Mouse (Mus musculus) heart, embryonic 15.5 days (tissue): ENCODE results near the gene Vmn1r112. TPM values are rescaled to one million over a fixed set of nuclear protein-coding genes. Genes with fewer than 3 reads are reported as not detected.
"Not testable (repeated sequence)": the region's sequence is repeated elsewhere in the genome, so short reads cannot be mapped to it uniquely, and the experiment has no call there.

ENCODE experiments used
- ATAC-seq: fragments of 200-750 bp; cut with Nextera tagmentation; replicated peaks from 2 replicates; pipeline ENCODE4 v1.8.0; 2017; ENCODE audit warnings: low read depth, moderate TSS enrichment; ENCODE audit not compliant: insufficient number of reproducible peaks, insufficient read depth, low FRiP score
- H3K27ac ChIP-seq: fragments of 300-500 bp; sonication (generic); 2 replicates; pipeline ENCODE4 v1.5.1; 2015; ENCODE audit warnings: mild to moderate bottlenecking, inconsistent platforms
- H3K27me3 ChIP-seq: fragments of 300-500 bp; sonication (generic); 2 replicates; pipeline ENCODE4 v1.6.1; 2015; ENCODE audit warnings: inconsistent platforms
- H3K36me3 ChIP-seq: fragments of 300-500 bp; sonication (generic); 2 replicates; pipeline ENCODE4 v1.6.1; 2015; ENCODE audit warnings: mild to moderate bottlenecking, inconsistent platforms
- H3K4me1 ChIP-seq: fragments of 300-500 bp; sonication (generic); replicated peaks from 2 replicates; pipeline ENCODE4 v1.6.1; 2015; ENCODE audit warnings: inconsistent platforms
- H3K4me2 ChIP-seq: fragments of 300-500 bp; sonication (generic); 2 replicates; pipeline ENCODE4 v1.6.1; 2015; ENCODE audit warnings: inconsistent platforms, mild to moderate bottlenecking, moderate library complexity
- H3K4me3 ChIP-seq: fragments of 300-500 bp; sonication (generic); 2 replicates; pipeline ENCODE4 v1.5.1; 2015; ENCODE audit warnings: mild to moderate bottlenecking, inconsistent platforms
- H3K9ac ChIP-seq: fragments of 300-500 bp; sonication (generic); 2 replicates; pipeline ENCODE4 v1.6.1; 2015; ENCODE audit warnings: mild to moderate bottlenecking, inconsistent platforms
- H3K9me3 ChIP-seq: fragments of 300-500 bp; sonication (generic); replicated peaks from 2 replicates; pipeline ENCODE4 v1.6.1; 2016; ENCODE audit warnings: inconsistent platforms
- WGBS: fragments of 180-500 bp; shearing (Covaris S2); methylation state at CpG from one replicate; pipeline ENCODE4 v1.1.7; 2015; ENCODE audit warnings: mixed read lengths; 5-methylcytosine and 5-hydroxymethylcytosine counted together
- polyA plus RNA-seq: library from polyadenylated mRNA; unstranded; fragments of >200 nt; fragmentation: Nextera tagmentation; extraction: Ambion mirVana; gene quantifications from 2 replicates; pipeline ENCODE4 v1.2.1, GENCODE M21; 2015

Gene Vmn1r112
- polyA plus RNA-seq: not detected in 2 replicates

DNA sequence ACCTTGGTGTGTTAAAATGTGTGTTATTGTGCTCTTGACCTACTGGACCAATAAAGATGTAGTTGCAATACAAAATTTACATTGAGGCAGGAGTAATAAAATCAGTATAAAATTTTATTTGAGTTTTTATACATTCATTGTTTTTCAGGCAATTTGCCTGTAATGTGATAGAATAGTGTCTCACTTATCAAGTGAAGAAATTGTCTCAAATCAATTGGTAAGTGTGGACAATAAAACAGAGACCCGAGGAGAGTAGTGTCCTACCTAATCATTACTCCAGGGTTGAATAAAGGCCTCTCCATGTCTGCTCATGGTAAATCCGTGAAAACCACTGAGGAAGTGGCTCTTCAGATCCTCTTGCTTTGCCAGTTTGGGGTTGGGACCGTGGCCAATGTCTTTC lies at the start of gene Vmn1r112:
Gene Vmn1r112, plus strand, starts transcription at position 301 of the 400 bp plus-strand sequence.
- H3K27me3 ChIP-seq, H3K4me3 ChIP-seq, H3K4me1 ChIP-seq, H3K9me3 ChIP-seq, H3K9ac ChIP-seq, H3K36me3 ChIP-seq, ATAC-seq, H3K4me2 ChIP-seq, H3K27ac ChIP-seq: not testable (repeated sequence)
- whole genome bisulfite sequencing: no CpG with 5 or more reads among the region's 3 CpGs

DNA sequence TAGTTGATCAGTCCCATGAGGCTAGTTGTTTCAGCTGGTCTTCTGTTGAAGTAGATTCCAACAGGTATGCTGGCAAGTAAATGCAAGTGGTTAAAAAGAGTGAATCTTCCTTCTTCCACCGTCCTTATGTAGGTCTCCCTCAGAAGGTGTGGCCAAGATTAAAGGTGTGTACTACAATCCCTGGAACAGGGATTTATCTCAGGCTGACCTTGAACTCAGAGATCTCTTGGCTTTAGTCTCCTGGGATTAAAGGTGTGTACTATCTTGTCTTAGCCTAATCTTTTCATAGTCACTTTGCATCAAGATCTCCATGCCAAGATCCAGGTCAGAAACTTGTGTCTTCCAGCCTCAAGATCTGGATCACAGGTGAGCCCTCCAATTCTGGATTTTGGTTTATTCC lies 40.5 kb upstream of the Vmn1r112 start, which contains the start of gene Gm10668:
Gene Gm10668, minus strand, starts transcription at position 101 of the 400 bp plus-strand sequence.
- H3K4me3 ChIP-seq, H3K9me3 ChIP-seq, H3K4me2 ChIP-seq, H3K9ac ChIP-seq, ATAC-seq, H3K27ac ChIP-seq, H3K36me3 ChIP-seq, H3K27me3 ChIP-seq, H3K4me1 ChIP-seq: not testable (repeated sequence)
- no CpG with 5 or more reads among the region's 1 CpGs for WGBS

DNA sequence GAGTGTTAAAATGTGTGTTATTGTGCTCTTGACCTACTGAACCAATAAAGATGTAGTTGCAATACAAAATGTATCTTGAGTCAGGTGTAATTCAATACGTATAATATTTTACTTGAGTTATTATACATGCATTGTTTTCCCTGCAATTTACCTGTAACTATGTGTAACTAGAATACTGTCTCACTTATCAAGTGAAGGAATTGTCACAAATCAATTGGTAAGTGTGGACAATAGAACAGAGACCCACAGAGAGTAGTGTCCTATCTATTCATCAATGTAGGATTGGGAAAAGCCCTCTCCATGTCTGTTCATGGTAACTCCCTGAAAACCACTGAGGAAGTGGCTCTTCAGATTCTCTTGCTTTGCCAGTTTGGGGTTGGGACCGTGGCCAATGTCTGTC lies 16.0 kb downstream of the Vmn1r112 start, which contains the start of gene Vmn1r113:
Gene Vmn1r113, plus strand, starts transcription at position 301 of the 400 bp plus-strand sequence.
- WGBS: 50% methylated on average over 2 of the region's 2 CpGs

DNA sequence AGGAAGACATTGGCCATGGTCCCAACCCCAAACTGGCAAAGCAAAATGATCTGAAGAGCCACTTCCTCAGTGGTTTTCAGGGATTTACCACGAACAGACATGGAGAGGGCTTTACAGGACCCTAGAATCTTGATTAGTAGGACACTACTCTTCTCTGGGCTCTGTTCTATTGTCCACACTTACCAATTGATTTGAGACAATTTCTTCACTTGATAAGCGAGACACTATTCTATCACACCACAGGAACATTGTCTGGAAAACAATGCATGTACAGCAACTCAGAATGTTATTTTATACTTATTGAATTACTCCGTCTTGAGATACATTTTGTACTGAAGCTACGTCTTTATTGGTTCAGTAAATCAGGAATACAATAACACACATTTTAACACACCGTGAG lies 41.1 kb downstream of the Vmn1r112 start, which contains the start of gene Vmn1r114:
Gene Vmn1r114, minus strand, starts transcription at position 101 of the 400 bp plus-strand sequence.
- H3K36me3 ChIP-seq, H3K27me3 ChIP-seq, ATAC-seq, H3K9ac ChIP-seq, H3K9me3 ChIP-seq, H3K4me2 ChIP-seq, H3K4me1 ChIP-seq, H3K27ac ChIP-seq, H3K4me3 ChIP-seq: not testable (repeated sequence)
- WGBS: no CpG with 5 or more reads among the region's 5 CpGs

More for the DNA sequence above, 16.0 kb downstream of the Vmn1r112 start, which contains the start of gene Vmn1r113:
- not testable (repeated sequence) for H3K27ac ChIP-seq, H3K27me3 ChIP-seq, H3K9ac ChIP-seq, H3K4me3 ChIP-seq, ATAC-seq, H3K36me3 ChIP-seq, H3K9me3 ChIP-seq, H3K4me1 ChIP-seq, H3K4me2 ChIP-seq

Other genes starting within 250 kb of the Vmn1r112 start
- not detected in 2 replicates for gene Vmn1r104, start 237.3 kb upstream of the Vmn1r112 start, polyA plus RNA-seq
- gene Gm5726, start 225.4 kb upstream of the Vmn1r112 start, polyA plus RNA-seq: not detected in 2 replicates
- not detected in 2 replicates for gene Gm4141, start 194.9 kb upstream of the Vmn1r112 start, polyA plus RNA-seq
- gene Gm4513, start 172.2 kb upstream of the Vmn1r112 start, polyA plus RNA-seq: not detected in 2 replicates
- gene Vmn1r107, start 102.3 kb upstream of the Vmn1r112 start, polyA plus RNA-seq: not detected in 2 replicates
- gene Vmn1r111, start 68.0 kb upstream of the Vmn1r112 start, polyA plus RNA-seq: not detected in 2 replicates
- not detected in 2 replicates for gene Gm10668, start 40.6 kb upstream of the Vmn1r112 start, polyA plus RNA-seq
- not detected in 2 replicates for gene Vmn1r113, start 16.1 kb downstream of the Vmn1r112 start, polyA plus RNA-seq
- gene Vmn1r114, start 41.0 kb downstream of the Vmn1r112 start, polyA plus RNA-seq: not detected in 2 replicates
- not detected in 2 replicates for gene Vmn1r115, start 73.8 kb downstream of the Vmn1r112 start, polyA plus RNA-seq
- gene Vmn1r116, start 101.1 kb downstream of the Vmn1r112 start, polyA plus RNA-seq: not detected in 2 replicates
- not detected in 2 replicates for gene Vmn1r117, start 112.9 kb downstream of the Vmn1r112 start, polyA plus RNA-seq
- gene Vmn1r118, start 141.2 kb downstream of the Vmn1r112 start, polyA plus RNA-seq: not detected in 2 replicates
- gene Vmn1r119, start 241.3 kb downstream of the Vmn1r112 start, polyA plus RNA-seq: not detected in 2 replicates